Mouse (Mus musculus) lung, adult 2 months (tissue): ENCODE results near the gene Krcc1. TPM values are rescaled to one million over a fixed set of nuclear protein-coding genes. Genes with fewer than 3 reads are reported as not detected.

Experiments
- DNase-seq: peaks from one replicate; pipeline ENCODE4 v3.0.0; 2022
- H3K4me1 ChIP-seq: fragments of 200-500 bp; 2 replicates; pipeline ENCODE4 v1.6.1; 2011; ENCODE audit warnings: low read length; ENCODE audit not compliant: control insufficient read depth, insufficient read depth
- H3K4me3 ChIP-seq: fragments of 200-500 bp; replicated peaks from 2 replicates; pipeline ENCODE3; 2011; ENCODE audit warnings: low read depth, mild to moderate bottlenecking, control low read depth, low read length; ENCODE audit errors: extremely low read depth
- CTCF ChIP-seq: fragments of 200-500 bp; IDR thresholded peaks from 2 replicates; pipeline ENCODE4 v1.5.1; 2011; ENCODE audit warnings: mild to moderate bottlenecking, low read length, control low read depth; ENCODE audit not compliant: insufficient read depth
- POLR2A ChIP-seq: fragments of 200-500 bp; IDR thresholded peaks from 2 replicates; pipeline ENCODE4 v1.6.1; 2011; ENCODE audit warnings: low read depth, mild to moderate bottlenecking, control low read depth, low read length, borderline replicate concordance; ENCODE audit errors: extremely low read depth
- WGBS: fragments of 180-500 bp; shearing (Covaris S2); methylation state at CpG from one replicate; pipeline ENCODE4 v1.1.7; 2018; 5-methylcytosine and 5-hydroxymethylcytosine counted together
- polyA plus RNA-seq: library from polyadenylated mRNA; depleted of rRNA; stranded (reverse); fragments of >200 nt; gene quantifications from 2 replicates; pipeline ENCODE4 v1.2.3, GENCODE M21; 2012

Gene Krcc1
- polyA plus RNA-seq, 1 experiment, result 11.0 TPM

GRCm38 (mm10) chr6:71239069-71239750 lies 32.3 kb upstream of the Krcc1 start:
- 86% methylated on average over 26 of the region's 26 CpGs for WGBS
- Histone ChIP-seq H3K4me3 (no peak overlapping the region), H3K4me1 (0 out of 2 replicates have a peak, but pooled peaks cover 3% of the 10 kb centered on the region)
- TF ChIP-seq POLR2A (no peak), CTCF (no peak)
- DNase-seq, result no peak

GRCm38 (mm10) chr6:71240831-71241230 lies 30.6 kb upstream of the Krcc1 start:
- TF ChIP-seq POLR2A (no peak), CTCF (no peak)
- WGBS, result 70% methylated on average over 7 of the region's 7 CpGs
- DNase-seq, result no peak
- Histone ChIP-seq H3K4me3 (no peak overlapping the region), H3K4me1 (0 out of 2 replicates have a peak, but pooled peaks cover 3% of the 10 kb centered on the region)

DNA sequence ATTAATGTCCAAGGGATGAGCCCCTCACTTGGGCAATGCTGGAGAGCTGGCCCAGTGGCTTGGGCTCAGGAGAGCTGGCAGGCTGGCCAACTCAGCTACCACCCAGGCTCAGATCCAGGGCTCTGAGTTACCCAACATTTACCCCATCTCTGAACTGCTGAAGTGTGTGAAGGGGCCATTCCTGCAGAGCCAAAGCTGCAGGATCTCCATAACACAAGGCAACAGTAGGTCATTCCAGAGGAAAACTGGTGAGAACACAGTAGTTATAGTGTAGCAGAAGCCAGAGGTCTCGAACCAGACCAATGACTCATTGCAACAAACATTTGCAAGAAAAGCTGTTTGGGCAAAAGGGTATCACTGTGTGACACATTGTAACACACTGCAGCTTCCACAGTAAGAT lies 28.7 kb upstream of the Krcc1 start:
- 69% methylated on average over 1 of the region's 1 CpGs for WGBS
- DNase-seq, result no peak
- no peak overlapping the region for H3K4me3 ChIP-seq
- TF ChIP-seq POLR2A (no peak), CTCF (no peak)
- no peaks in the 10 kb centered on the region for H3K4me1 ChIP-seq

DNA sequence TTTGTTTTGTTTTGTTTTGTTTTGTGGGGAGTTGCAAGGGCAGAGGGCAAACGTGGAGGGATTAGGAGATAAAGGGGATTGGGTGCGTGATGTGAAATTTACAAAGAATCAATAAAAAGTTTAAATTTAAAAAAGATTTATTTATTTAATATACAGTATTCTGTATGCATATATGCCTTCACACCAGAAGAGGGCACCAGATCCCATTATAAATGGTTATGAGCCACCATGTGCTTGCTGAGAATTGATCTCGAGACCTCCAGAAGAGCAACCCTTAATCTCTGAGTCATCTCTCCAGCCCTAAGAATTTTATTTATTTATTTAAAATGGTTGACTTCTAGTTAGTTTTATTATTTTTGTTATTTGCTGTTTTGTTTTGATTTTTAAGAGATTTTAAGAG lies 28.2 kb upstream of the Krcc1 start:
- Histone ChIP-seq H3K4me1 (no peaks in the 10 kb centered on the region), H3K4me3 (no peak overlapping the region)
- TF ChIP-seq CTCF (no peak), POLR2A (no peak)
- WGBS, result 82% methylated on average over 3 of the region's 3 CpGs
- DNase-seq, result no peak

- H3K4me3 ChIP-seq, result no peak overlapping the region
- WGBS, result 75% methylated on average over 1 of the region's 1 CpGs
- no peak for TF ChIP-seq POLR2A
- no peak for TF ChIP-seq CTCF
- no peak for DNase-seq
- no peaks in the 10 kb centered on the region for H3K4me1 ChIP-seq
Measured at GRCm38 (mm10) chr6:71248420-71248819, 23.1 kb upstream of the Krcc1 start.

- Histone ChIP-seq H3K4me1 (no peaks in the 10 kb centered on the region), H3K4me3 (no peak overlapping the region)
- WGBS, result 58% methylated on average over 3 of the region's 3 CpGs
- DNase-seq, result no peak
- TF ChIP-seq POLR2A (no peak), CTCF (no peak)
Measured at GRCm38 (mm10) chr6:71249615-71250014, 21.9 kb upstream of the Krcc1 start.

GRCm38 (mm10) chr6:71250951-71251350 lies 20.5 kb upstream of the Krcc1 start:
- Histone ChIP-seq H3K4me1 (no peaks in the 10 kb centered on the region), H3K4me3 (no peak overlapping the region)
- DNase-seq, result no peak
- 73% methylated on average over 8 of the region's 8 CpGs for WGBS
- TF ChIP-seq POLR2A (no peak), CTCF (no peak)

GRCm38 (mm10) chr6:71254456-71254855 lies 17.0 kb upstream of the Krcc1 start:
- DNase-seq, result no peak
- no peak for TF ChIP-seq CTCF
- no peak for TF ChIP-seq POLR2A
- WGBS, result 91% methylated on average over 6 of the region's 6 CpGs

GRCm38 (mm10) chr6:71256166-71256565 lies 15.3 kb upstream of the Krcc1 start:
- WGBS, result 87% methylated on average over 10 of the region's 10 CpGs
- no peak for TF ChIP-seq POLR2A
- TF ChIP-seq CTCF, result no peak
- Histone ChIP-seq H3K4me3 (no peak overlapping the region), H3K4me1 (no peaks in the 10 kb centered on the region)
- no peak for DNase-seq

More at GRCm38 (mm10) chr6:71254456-71254855, 17.0 kb upstream of the Krcc1 start:
- no peak overlapping the region for H3K4me3 ChIP-seq
- H3K4me1 ChIP-seq, result no peaks in the 10 kb centered on the region

GRCm38 (mm10) chr6:71257375-71257774 lies 14.1 kb upstream of the Krcc1 start:
- H3K4me3 ChIP-seq, result no peak overlapping the region
- H3K4me1 ChIP-seq, result no peaks in the 10 kb centered on the region
- no peak for TF ChIP-seq CTCF
- WGBS, result 50% methylated on average over 1 of the region's 1 CpGs
- DNase-seq, result no peak
